Mouse (Mus musculus): ENCODE measurements around the gene Sik1. TPM values are rescaled to one million over a fixed set of nuclear protein-coding genes. Genes with fewer than 3 reads are reported as not detected.

Gene Sik1
- polyA plus RNA-seq, 1 experiment from 2014 or later: 13.8 TPM

GRCm38 (mm10) chr17:31834320-31835065 is 21.1 kb downstream of the Sik1 start:
- H3K4me3 ChIP-seq: no peak overlapping the region

GRCm38 (mm10) chr17:31833752-31834151 is 21.9 kb downstream of the Sik1 start:
- Histone ChIP-seq H3K27ac (no peak overlapping the region), H3K4me1 (peaks cover 6% of the 10 kb centered on the region; the same call in 1 of the 2 replicates), H3K36me3 (ENCODE audit: poor library complexity, severe bottlenecking) (no peaks in the 10 kb centered on the region), H3K4me3 (no peak overlapping the region), H3K9ac (no peak overlapping the region), H3K9me3 (replicated peaks) (0 out of 2 replicates have a peak, but pooled peaks cover 5% of the 10 kb centered on the region), H3K27me3 (no peaks in the 10 kb centered on the region), H3K4me2 (no peak overlapping the region)
- ATAC-seq: no peak
- 32% methylated on average over 7 of the region's 7 CpGs for WGBS

More at GRCm38 (mm10) chr17:31834320-31835065, 21.1 kb downstream of the Sik1 start:
- Histone ChIP-seq H3K9me3 (replicated peaks) (0 out of 2 replicates have a peak, but pooled peaks cover 5% of the 10 kb centered on the region), H3K27ac (no peak overlapping the region), H3K4me2 (no peak overlapping the region), H3K27me3 (no peaks in the 10 kb centered on the region), H3K4me1 (peaks cover 6% of the 10 kb centered on the region; the same call in 1 of the 2 replicates), H3K9ac (no peak overlapping the region), H3K36me3 (ENCODE audit: poor library complexity, severe bottlenecking) (no peaks in the 10 kb centered on the region)
- no peak for ATAC-seq
- 76% methylated on average over 6 of the region's 6 CpGs for WGBS

- 91% methylated on average over 9 of the region's 9 CpGs for WGBS
- Histone ChIP-seq H3K9ac (no peak overlapping the region), H3K36me3 (ENCODE audit: poor library complexity, severe bottlenecking) (no peaks in the 10 kb centered on the region), H3K4me3 (no peak overlapping the region), H3K4me2 (no peak overlapping the region), H3K27ac (no peak overlapping the region), H3K27me3 (no peaks in the 10 kb centered on the region), H3K9me3 (replicated peaks) (0 out of 2 replicates have a peak, but pooled peaks cover 5% of the 10 kb centered on the region), H3K4me1 (peaks cover 12% of the 10 kb centered on the region)
- ATAC-seq: no peak
Observed at GRCm38 (mm10) chr17:31832577-31832964, 23.0 kb downstream of the Sik1 start.

GRCm38 (mm10) chr17:31831866-31832576 is 23.6 kb downstream of the Sik1 start:
- ATAC-seq: no peak
- H3K4me1 ChIP-seq: peaks cover 18% of the 10 kb centered on the region
- no peaks in the 10 kb centered on the region for H3K27me3 ChIP-seq
- 0 out of 2 replicates have a peak, but pooled peaks cover 5% of the 10 kb centered on the region for H3K9me3 ChIP-seq (replicated peaks)
- H3K27ac ChIP-seq: no peak overlapping the region
- no peaks in the 10 kb centered on the region for H3K36me3 ChIP-seq (ENCODE audit: poor library complexity, severe bottlenecking)
- H3K4me3 ChIP-seq: no peak overlapping the region
- 86% methylated on average over 14 of the region's 14 CpGs for WGBS
- no peak overlapping the region for H3K9ac ChIP-seq
- H3K4me2 ChIP-seq: no peak overlapping the region

- Histone ChIP-seq H3K4me3 (no peak overlapping the region), H3K4me1 (peaks cover 20% of the 10 kb centered on the region), H3K36me3 (ENCODE audit: poor library complexity, severe bottlenecking) (no peaks in the 10 kb centered on the region), H3K27me3 (no peaks in the 10 kb centered on the region), H3K9ac (no peak overlapping the region), H3K9me3 (replicated peaks) (0 out of 2 replicates have a peak, but pooled peaks cover 5% of the 10 kb centered on the region), H3K4me2 (no peak overlapping the region), H3K27ac (no peak overlapping the region)
- 86% methylated on average over 6 of the region's 6 CpGs for WGBS
- ATAC-seq: no peak
Observed at GRCm38 (mm10) chr17:31831097-31831865, 24.3 kb downstream of the Sik1 start.

- no peak overlapping the region for H3K27ac ChIP-seq
- no peak overlapping the region for H3K4me2 ChIP-seq
- peaks cover 20% of the 10 kb centered on the region for H3K4me1 ChIP-seq
- no peak for ATAC-seq
- no peaks in the 10 kb centered on the region for H3K36me3 ChIP-seq (ENCODE audit: poor library complexity, severe bottlenecking)
- no peaks in the 10 kb centered on the region for H3K27me3 ChIP-seq
- 90% methylated on average over 8 of the region's 8 CpGs for WGBS
- no peak overlapping the region for H3K9ac ChIP-seq
- H3K9me3 ChIP-seq (replicated peaks): 0 out of 2 replicates have a peak, but pooled peaks cover under 1% of the 10 kb centered on the region
- H3K4me3 ChIP-seq: no peak overlapping the region
Observed at GRCm38 (mm10) chr17:31830506-31831075, 25.0 kb downstream of the Sik1 start.

- Histone ChIP-seq H3K36me3 (ENCODE audit: poor library complexity, severe bottlenecking) (no peaks in the 10 kb centered on the region), H3K4me1 (peaks cover 20% of the 10 kb centered on the region), H3K9ac (no peak overlapping the region), H3K4me3 (no peak overlapping the region), H3K4me2 (no peak overlapping the region), H3K9me3 (replicated peaks) (no peaks in the 10 kb centered on the region), H3K27ac (no peak overlapping the region), H3K27me3 (no peaks in the 10 kb centered on the region)
- ATAC-seq: no peak
- WGBS: 94% methylated on average over 5 of the region's 5 CpGs
Observed at GRCm38 (mm10) chr17:31828916-31829315, 26.7 kb downstream of the Sik1 start.

GRCm38 (mm10) chr17:31828118-31828517 is 27.5 kb downstream of the Sik1 start:
- no peak for ATAC-seq
- H3K4me3 ChIP-seq: no peak overlapping the region
- H3K9ac ChIP-seq: no peak overlapping the region
- H3K9me3 ChIP-seq (replicated peaks): no peaks in the 10 kb centered on the region
- no peaks in the 10 kb centered on the region for H3K36me3 ChIP-seq (ENCODE audit: poor library complexity, severe bottlenecking)
- no peaks in the 10 kb centered on the region for H3K27me3 ChIP-seq
- H3K4me2 ChIP-seq: no peak overlapping the region
- 69% methylated on average over 5 of the region's 5 CpGs for WGBS
- H3K4me1 ChIP-seq: peaks cover 20% of the 10 kb centered on the region
- H3K27ac ChIP-seq: no peak overlapping the region

GRCm38 (mm10) chr17:31827206-31827605 is 28.4 kb downstream of the Sik1 start:
- Histone ChIP-seq H3K36me3 (ENCODE audit: poor library complexity, severe bottlenecking) (no peaks in the 10 kb centered on the region), H3K9ac (no peak overlapping the region; the same call in 1 of the 2 replicates), H3K27ac (peak overlapping the region; percentile 64), H3K4me1 (peaks cover 20% of the 10 kb centered on the region), H3K9me3 (replicated peaks) (no peaks in the 10 kb centered on the region), H3K27me3 (no peaks in the 10 kb centered on the region), H3K4me3 (no peak overlapping the region), H3K4me2 (no peak overlapping the region)
- peak; percentile 75 for ATAC-seq
- WGBS: 39% methylated on average over 5 of the region's 5 CpGs

GRCm38 (mm10) chr17:31826669-31827068 is 28.9 kb downstream of the Sik1 start:
- no peaks in the 10 kb centered on the region for H3K36me3 ChIP-seq (ENCODE audit: poor library complexity, severe bottlenecking)
- 0 out of 2 replicates have a peak, but pooled peaks have one; percentile 24 for ATAC-seq
- peak overlapping the region; percentile 64 for H3K27ac ChIP-seq
- no peak overlapping the region for H3K9ac ChIP-seq
- H3K9me3 ChIP-seq (replicated peaks): no peaks in the 10 kb centered on the region
- no peaks in the 10 kb centered on the region for H3K27me3 ChIP-seq
- H3K4me2 ChIP-seq: no peak overlapping the region
- H3K4me3 ChIP-seq: no peak overlapping the region
- 62% methylated on average over 6 of the region's 6 CpGs for WGBS
- peaks cover 20% of the 10 kb centered on the region for H3K4me1 ChIP-seq

- H3K27ac ChIP-seq: no peak overlapping the region
- 87% methylated on average over 9 of the region's 9 CpGs for WGBS
- no peak overlapping the region for H3K9ac ChIP-seq
- no peak overlapping the region for H3K4me3 ChIP-seq
- H3K4me2 ChIP-seq: no peak overlapping the region
- no peaks in the 10 kb centered on the region for H3K27me3 ChIP-seq
- H3K9me3 ChIP-seq (replicated peaks): no peaks in the 10 kb centered on the region
- H3K4me1 ChIP-seq: peaks cover 26% of the 10 kb centered on the region
- no peaks in the 10 kb centered on the region for H3K36me3 ChIP-seq (ENCODE audit: poor library complexity, severe bottlenecking)
- ATAC-seq: no peak
Observed at GRCm38 (mm10) chr17:31825678-31826077, 29.9 kb downstream of the Sik1 start.
